Mouse (Mus musculus) CD4-positive naive resting alpha-beta T cell, adult 76 days (primary cell): ENCODE results near the gene Prr32. TPM values are rescaled to one million over a fixed set of nuclear protein-coding genes. Genes with fewer than 3 reads are reported as not detected.

Experiments used
- total RNA-seq: library from RNA; stranded (reverse); gene quantifications from one replicate; pipeline ENCODE4 v1.2.4, GENCODE M21; 2023

Gene Prr32
- not detected for total RNA-seq

GRCm38 (mm10) chrX:45090604-45091003 is at the start of gene Prr32:
Gene Prr32, plus strand, starts transcription at chrX:45090904.

